Mouse (Mus musculus): ENCODE measurements around the gene Lce6a.

The Lce6a gene

GRCm38 (mm10) chr3:92621560-92621959, at the start of gene Lce6a:
TSS of gene Lce6a (minus strand) at chr3:92621660.
- DNase-seq (ENCODE audit: extremely low spot score, low read depth, low spot score): no peak

- DNase-seq (ENCODE audit: extremely low spot score, low read depth, low spot score): no peak
Observed at GRCm38 (mm10) chr3:92670215-92670614, 48.8 kb upstream of the Lce6a start, which contains the start of gene Lce1a2. TSS of gene Lce1a2 (minus strand) at chr3:92670315.

GRCm38 (mm10) chr3:92656826-92657225, 35.4 kb upstream of the Lce6a start, which contains the start of gene Lce1b:
TSS of gene Lce1b (minus strand) at chr3:92656926.
- no peak for DNase-seq (ENCODE audit: extremely low spot score, low read depth, low spot score)

GRCm38 (mm10) chr3:92648207-92648606, 26.7 kb upstream of the Lce6a start, which contains the start of gene Lce1a1:
TSS of gene Lce1a1 (minus strand) at chr3:92648307.
- no peak for DNase-seq (ENCODE audit: extremely low spot score, low read depth, low spot score)

- no peak for DNase-seq (ENCODE audit: extremely low spot score, low read depth, low spot score)
Observed at GRCm38 (mm10) chr3:92639854-92640253, 18.4 kb upstream of the Lce6a start.

- DNase-seq (ENCODE audit: extremely low spot score, low read depth, low spot score): no peak
Observed at GRCm38 (mm10) chr3:92638653-92638991, 17.2 kb upstream of the Lce6a start.

GRCm38 (mm10) chr3:92637745-92638652, 16.5 kb upstream of the Lce6a start:
- no peak for DNase-seq (ENCODE audit: extremely low spot score, low read depth, low spot score)

- DNase-seq (ENCODE audit: extremely low spot score, low read depth, low spot score): no peak
Observed at GRCm38 (mm10) chr3:92609804-92610203, 11.7 kb downstream of the Lce6a start.

GRCm38 (mm10) chr3:92607392-92607791, 14.1 kb downstream of the Lce6a start, which contains the start of gene 2210017I01Rik:
TSS of gene 2210017I01Rik (minus strand) at chr3:92607492.
- no peak for DNase-seq (ENCODE audit: extremely low spot score, low read depth, low spot score)

GRCm38 (mm10) chr3:92602169-92602568, 19.3 kb downstream of the Lce6a start:
- no peak for DNase-seq (ENCODE audit: extremely low spot score, low read depth, low spot score)

GRCm38 (mm10) chr3:92600456-92600855, 21.0 kb downstream of the Lce6a start:
- DNase-seq (ENCODE audit: extremely low spot score, low read depth, low spot score): no peak

GRCm38 (mm10) chr3:92599973-92600372, 21.5 kb downstream of the Lce6a start:
- no peak for DNase-seq (ENCODE audit: extremely low spot score, low read depth, low spot score)

- DNase-seq (ENCODE audit: extremely low spot score, low read depth, low spot score): no peak
Observed at GRCm38 (mm10) chr3:92598429-92598828, 23.0 kb downstream of the Lce6a start.

- DNase-seq (ENCODE audit: extremely low spot score, low read depth, low spot score): no peak
Observed at GRCm38 (mm10) chr3:92588858-92589257, 32.6 kb downstream of the Lce6a start, which contains the start of gene Smcp. TSS of gene Smcp (minus strand) at chr3:92588997.

- no peak for DNase-seq (ENCODE audit: extremely low spot score, low read depth, low spot score)
Observed at GRCm38 (mm10) chr3:92587190-92587589, 34.3 kb downstream of the Lce6a start.

- DNase-seq (ENCODE audit: extremely low spot score, low read depth, low spot score): no peak
Observed at GRCm38 (mm10) chr3:92585055-92585454, 36.4 kb downstream of the Lce6a start.

- no peak for DNase-seq (ENCODE audit: extremely low spot score, low read depth, low spot score)
Observed at GRCm38 (mm10) chr3:92583164-92583826, 38.2 kb downstream of the Lce6a start.

GRCm38 (mm10) chr3:92579508-92579907, 42.0 kb downstream of the Lce6a start:
- DNase-seq (ENCODE audit: extremely low spot score, low read depth, low spot score): no peak

- DNase-seq (ENCODE audit: extremely low spot score, low read depth, low spot score): no peak
Observed at GRCm38 (mm10) chr3:92578652-92579413, 42.6 kb downstream of the Lce6a start.

GRCm38 (mm10) chr3:92573449-92574041, 47.9 kb downstream of the Lce6a start, which contains the start of gene Ivl:
TSS of gene Ivl (minus strand) at chr3:92573735.
- no peak for DNase-seq (ENCODE audit: extremely low spot score, low read depth, low spot score)

Measured in hindlimb bud, embryonic 11.5 days (tissue).